Mouse (Mus musculus) liver (tissue): ENCODE data around the gene Clpx.
"Not testable (repeated sequence)": the region's sequence is repeated elsewhere in the genome, so short reads cannot be mapped to it uniquely, and the experiment has no call there.

Source experiments
- DNase-seq: peaks from one replicate; pipeline ENCODE4 v3.0.0-alpha.2; 2020; ENCODE audit warnings: mixed read lengths

The Clpx gene

DNA sequence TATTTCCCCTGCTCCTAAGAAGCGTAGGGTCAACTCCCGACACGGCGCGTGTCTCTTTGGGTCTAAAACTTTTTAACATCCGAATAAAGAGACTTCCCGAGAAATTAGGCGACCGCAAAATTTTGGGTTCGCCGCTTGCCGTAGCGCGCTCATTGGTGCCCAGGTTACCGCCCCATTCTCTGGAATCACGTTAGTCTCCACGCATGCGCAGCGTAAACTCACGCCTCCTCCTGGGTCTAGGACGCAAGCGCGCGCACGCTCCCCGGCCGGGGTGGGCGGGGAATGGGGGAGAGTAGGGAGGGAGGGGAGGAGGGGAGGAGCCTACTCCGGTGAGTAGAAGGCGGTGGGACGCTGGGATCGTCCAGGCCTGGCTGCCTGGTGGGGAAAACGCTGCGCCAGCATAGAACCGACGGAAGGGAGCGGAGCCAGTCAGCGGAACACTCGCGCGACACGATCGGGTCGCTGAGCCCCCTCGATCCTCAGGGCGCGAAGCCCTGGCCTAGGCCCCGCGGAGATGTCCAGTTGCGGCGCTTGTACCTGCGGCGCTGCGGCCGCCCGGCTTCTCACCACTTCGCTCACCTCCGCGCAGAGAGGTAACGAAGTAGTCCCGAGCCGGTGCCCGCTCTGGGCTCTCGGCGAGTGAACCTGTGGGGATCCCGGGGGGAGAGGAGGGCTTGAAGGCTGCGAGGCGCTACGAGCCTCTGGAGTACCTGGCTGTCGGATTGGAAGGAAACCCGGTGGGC is at the start of gene Clpx:
Gene Clpx (plus strand): TSS at position 288 of the 743 bp plus-strand sequence.
- DNase-seq = peak; percentile 99

DNA sequence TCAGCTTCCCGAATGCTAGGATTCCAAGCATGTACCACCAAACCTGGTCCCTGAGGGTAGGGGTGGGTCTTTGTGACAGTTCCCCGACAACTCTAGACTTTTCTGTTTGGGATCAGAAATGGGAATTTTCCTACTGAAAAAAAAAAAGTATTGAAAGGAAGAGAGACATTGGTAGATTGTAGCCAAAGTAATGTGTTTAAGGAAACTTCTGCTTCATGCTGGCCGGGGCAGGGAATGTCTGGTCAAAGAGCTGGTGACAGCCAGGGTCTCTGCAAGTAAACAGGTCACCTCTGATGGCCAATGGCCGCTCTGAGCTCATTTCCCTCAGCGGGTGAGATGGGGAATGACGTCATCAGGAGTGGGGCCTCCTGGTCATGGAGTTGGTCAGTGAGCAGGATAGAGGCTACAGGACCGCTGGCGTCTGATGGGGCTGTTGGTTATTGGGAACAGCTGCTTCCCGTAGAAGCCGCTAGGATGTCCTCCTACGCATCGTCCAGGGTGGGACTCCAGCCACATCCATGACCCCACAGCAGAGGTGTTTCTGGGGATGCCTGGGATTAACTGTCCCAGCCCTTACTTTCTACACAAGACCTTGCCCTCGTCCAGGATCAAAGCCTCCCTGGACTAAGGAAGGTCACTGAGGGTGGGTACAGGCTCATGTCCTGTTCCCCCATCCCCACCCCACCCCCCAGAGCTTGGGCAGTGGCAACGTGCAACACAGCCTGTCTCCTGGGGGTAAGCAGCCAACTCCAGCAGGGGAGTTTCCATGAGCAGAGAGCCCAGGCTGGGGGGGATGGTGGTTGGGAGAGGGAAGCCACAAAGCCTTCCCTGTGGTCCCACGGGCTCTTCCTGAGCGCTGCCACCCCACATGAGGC is 46.3 kb upstream of the Clpx start:
- DNase-seq = no peak

DNA sequence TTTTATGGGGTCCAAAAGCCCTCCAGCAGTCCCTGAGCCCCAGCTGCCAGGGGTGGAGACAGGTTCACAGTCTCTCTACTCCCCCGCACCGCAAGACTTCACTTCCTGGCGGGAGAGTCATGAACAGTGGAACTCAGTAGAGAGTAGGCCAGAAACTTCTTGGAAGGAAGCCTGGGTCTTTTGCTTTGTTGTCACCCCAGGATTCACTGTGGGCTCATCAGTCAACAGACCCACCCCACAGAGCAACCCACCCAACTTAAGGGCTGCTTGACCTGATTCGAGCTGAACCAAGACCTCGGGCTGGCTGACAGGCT is 45.7 kb upstream of the Clpx start:
- DNase-seq = no peak

DNA sequence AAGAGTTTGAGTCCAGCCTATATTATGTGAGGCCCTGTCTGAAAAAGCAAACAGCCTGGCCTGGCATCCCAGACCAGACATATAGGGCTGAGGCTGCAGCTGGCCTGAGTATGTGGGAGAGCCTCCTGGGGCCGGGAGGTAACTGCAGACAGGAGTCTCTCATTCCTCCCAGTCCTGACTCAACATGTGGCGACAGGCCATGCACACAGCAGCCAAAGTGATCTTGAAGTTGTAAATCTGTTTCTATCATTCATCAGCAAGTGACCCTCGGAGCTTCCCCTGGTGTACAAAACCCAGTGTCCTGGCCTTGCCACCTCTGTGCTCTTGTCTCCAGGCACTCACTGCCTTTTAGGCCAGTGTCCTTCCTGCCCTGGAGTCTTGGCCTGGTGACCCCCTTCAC is 42.0 kb upstream of the Clpx start:
- no peak for DNase-seq

DNA sequence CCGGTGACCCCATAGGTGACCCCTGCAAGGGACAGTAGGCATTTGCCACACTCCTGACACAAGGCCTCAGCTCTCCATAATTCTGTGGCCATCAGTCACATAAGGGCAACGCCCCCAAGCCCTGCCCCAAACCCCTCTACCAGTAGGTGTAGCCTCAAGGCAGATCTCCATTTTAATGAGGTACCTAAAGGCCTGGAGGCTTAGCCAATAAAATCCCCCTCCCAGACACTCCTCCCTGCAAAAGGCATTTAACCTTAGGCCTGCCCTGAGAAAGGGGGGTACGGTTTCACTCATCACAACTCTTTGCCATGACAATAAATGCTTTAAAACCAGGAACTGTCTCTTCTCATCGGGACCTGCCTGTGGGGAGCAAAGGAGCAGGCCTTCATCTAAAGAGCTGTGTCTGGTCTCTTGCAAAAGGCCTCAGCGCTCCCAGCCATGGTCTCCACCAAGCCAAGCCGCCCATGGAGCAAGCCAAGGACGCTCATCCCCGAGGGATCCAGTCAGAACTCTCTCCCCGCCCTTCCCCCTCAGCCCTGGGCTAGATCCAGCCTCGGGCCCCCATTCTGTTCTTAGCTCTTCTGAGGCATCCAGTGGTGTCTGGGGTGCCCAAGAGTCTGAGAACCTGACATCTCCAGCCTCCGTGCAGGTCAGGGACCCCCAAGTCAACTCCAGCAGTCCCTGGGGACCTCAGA is 38.0 kb upstream of the Clpx start:
- DNase-seq = no peak

DNA sequence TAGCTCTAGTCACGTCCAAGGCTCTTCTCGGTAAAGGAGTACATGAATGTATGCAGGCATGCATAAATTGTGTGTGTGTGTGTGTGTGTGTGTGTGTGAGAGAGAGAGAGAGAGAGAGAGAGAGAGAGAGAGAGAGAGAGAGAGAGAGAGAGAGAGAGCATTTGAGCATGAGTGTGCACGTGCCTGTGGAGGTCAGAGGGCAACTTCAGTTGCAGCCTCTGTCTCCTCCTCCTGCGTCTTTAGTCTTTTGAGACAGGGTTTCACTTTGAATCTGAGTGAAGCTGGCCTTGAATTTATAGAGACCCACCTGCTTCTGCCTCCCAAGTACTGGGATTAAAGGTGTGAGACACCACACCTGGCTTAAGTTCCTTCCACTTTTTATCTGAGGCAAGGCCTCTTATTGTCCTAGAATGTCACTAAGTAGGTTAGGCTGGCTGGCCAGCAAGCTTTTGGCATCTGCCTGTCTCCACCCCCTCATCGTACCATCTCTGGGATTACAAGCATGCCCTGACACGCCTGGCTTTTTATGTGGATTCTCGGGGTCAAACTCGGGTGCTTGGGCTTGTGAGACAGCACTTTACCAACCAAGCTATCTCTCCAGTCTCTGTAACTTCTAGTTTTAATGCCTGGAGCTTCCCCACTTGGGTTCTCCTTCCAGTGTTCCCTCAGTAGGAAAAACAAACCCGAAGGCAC is 36.7 kb upstream of the Clpx start:
- DNase-seq = no peak

- no peak for DNase-seq
These were observed 34.7 kb upstream of the Clpx start for GRCm38 (mm10) chr9:65259366-65259765.

DNA sequence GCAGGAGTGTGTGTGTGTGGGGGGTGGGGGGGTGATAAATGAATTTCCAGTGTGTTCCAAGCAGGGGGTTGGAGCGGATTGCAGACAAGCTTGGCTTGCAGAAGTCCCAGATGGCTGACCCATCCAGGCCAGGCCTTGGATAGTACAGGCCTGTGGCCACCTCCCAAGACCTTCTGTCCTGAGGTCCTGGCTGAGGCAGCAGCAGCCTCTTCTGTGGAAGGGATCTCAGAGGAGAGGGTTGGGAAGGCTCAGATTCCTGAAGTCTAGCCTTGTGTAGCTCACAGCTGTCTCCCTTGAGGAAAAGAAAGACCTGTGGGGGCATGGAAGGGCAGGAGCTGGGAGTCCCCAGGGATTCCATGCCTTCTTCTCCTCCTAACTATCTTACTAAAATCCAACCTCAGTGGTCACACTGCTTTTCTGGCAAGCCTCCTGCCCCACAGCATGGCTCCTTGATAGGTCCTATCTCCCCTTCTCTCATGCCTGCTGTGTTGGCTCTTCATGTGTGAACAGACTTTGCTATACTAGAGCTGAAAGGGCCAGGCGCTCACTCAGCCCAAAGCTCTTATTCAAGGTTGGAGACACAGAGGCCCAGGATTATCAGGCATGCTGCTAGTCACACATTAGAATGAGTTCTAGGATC is 32.3 kb upstream of the Clpx start:
- DNase-seq = no peak

GRCm38 (mm10) chr9:65262641-65263120 is 31.4 kb upstream of the Clpx start:
- no peak for DNase-seq

- DNase-seq = no peak
These were observed 29.1 kb upstream of the Clpx start, which contains the start of gene Cilp for GRCm38 (mm10) chr9:65264959-65265358. Gene Cilp (plus strand): TSS chr9:65265180.

- no peak for DNase-seq
These were observed 26.1 kb upstream of the Clpx start for GRCm38 (mm10) chr9:65267742-65268515.

DNA sequence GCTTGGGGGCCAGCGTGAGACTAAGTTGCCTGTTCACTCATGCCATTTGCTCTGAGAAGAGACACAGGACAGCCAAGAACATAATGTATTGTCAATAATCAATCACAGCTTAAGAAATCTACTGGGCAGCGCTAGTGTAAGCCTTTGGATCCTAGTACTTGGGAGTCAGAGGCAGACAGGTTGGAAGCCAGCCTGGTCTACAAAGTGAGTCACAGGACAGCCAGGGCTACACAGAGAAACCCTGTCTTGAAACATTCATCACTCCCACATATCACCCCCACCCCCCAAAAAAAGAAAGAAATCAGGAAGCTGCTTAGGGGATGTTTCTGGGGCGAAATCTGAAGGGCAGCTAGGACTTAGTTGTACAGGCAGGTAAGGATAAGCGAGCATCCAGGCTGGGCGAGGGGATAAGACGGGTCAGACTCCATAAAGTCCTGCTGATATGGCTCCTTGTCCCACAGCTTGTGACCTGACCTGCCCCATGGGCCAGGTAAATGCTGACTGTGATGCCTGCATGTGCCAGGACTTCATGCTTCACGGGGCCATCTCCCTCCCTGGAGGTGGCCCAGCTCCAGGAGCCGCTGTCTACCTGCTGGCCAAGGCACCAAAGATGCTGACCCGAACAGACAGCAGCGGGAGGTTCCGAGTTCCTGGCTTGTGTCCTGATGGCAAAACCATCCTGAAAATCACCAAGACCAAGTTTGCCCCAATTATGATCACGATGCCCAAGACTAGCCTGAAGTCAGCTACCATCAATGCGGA is 20.8 kb upstream of the Clpx start:
- no peak for DNase-seq

GRCm38 (mm10) chr9:65273873-65274272 is 20.2 kb upstream of the Clpx start:
- no peak for DNase-seq

DNA sequence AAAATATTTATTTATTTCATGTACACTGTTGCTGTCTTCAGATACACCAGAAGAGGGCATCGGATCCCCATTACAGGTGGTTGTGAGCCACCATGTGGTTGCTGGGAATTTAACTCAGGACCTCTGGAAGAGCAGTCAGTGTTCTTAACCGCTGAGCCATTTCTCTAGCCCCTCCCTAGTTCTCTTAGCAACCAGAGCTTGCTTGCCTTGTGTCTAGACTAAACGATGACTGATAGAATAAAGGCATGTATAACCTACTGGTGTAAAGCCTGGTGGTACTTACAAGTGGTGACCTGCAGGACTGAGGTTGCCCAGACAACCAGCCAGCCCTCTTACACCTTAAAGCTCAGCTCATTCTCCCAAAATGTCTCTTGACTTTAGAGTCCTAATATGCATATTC is 19.2 kb upstream of the Clpx start:
- not testable (repeated sequence) for DNase-seq

GRCm38 (mm10) chr9:65275810-65276530 is 18.1 kb upstream of the Clpx start:
- DNase-seq = no peak

GRCm38 (mm10) chr9:65281536-65282151 is 12.4 kb upstream of the Clpx start:
- no peak for DNase-seq

DNA sequence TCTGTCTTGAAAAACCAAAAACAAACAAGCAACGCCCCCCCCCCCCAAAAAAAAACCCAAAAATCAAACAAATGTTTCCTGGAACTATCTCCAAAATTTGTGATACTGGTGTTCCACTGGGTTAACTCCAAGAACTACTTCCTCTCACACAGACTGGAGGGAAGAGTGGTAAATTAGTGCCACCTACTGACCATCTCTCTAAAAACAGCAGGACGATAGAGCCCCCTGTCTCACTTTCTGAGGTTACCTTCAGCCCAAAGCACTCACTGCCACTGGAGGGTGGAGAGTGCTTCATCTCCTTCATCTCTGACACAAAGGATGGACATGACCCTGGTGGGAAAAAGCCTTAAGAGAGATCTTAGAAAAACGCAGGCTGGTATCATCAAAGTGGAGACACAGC is 10.8 kb upstream of the Clpx start:
- DNase-seq = no peak

DNA sequence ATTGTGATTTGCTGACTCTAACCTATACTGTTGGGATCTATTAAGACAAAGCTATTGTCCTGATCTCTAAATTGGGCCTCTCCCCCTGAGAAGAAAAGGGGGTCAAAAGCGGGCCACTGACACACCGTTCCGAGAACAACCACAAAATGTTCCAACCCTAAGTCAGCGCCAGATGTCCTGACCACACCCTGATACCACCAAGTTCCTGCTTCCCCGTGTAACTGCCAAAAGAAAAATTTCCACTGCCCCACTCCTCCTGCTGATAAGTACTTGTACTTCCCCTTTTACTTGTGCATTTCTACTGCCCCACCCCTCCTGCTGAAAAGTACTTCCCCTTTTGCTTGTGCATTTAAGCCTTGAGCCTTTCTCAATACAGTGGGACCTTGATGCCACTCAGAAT is 5.8 kb upstream of the Clpx start:
- not testable (repeated sequence) for DNase-seq

DNA sequence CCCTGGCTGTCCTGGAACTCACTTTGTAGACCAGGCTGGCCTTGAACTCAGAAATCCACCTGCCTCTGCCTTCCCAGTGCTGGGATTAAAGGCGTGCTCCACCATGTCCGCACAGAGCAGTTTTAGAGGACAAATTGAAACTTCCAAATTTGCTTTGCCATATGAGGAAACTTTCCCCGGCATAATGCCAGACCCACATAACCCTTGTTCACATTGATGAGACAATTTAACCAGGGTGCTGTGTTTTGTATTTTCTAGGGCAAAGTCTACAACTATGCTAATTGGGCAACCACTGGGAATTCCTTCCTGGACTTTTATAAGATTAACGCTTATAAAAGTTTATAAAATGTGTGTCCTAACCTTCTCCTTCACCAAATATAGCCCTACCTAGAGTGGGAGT is 4.1 kb upstream of the Clpx start:
- no peak for DNase-seq

DNA sequence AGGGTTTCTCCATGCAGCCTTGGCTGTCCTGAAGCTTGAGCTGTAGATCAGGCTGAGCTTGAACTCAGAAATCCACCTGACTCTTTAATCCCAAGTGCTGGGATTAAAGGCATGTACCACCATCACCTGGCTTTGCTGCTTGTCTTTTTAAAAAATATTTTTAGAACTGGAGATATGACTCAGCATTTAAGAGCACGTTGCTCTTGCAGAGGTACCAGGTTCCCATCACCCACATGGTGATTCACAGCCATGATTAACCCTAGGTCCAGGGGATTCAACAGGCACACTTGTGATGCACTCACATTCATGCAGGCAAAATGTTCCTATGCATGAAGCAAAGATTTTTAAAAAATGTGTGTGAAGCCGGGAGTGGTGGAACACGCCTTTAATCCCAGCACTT is 1.6 kb upstream of the Clpx start:
- DNase-seq = no peak
